Mouse (Mus musculus) ES-Bruce4 (cell line): ENCODE results near the gene Lgalsl.

Source experiments
- CTCF ChIP-seq: IDR thresholded peaks from one replicate; pipeline ENCODE4 v1.8.1; 2011; ENCODE audit warnings: low read depth, low read length
- EP300 ChIP-seq: IDR thresholded peaks from 2 replicates; pipeline ENCODE4 v1.6.1; 2011; ENCODE audit warnings: low read depth, low read length; ENCODE audit not compliant: insufficient read depth
- POLR2A ChIP-seq: IDR thresholded peaks from one replicate; pipeline ENCODE4 v1.8.1; 2011; ENCODE audit warnings: low read length; ENCODE audit not compliant: insufficient read depth

- TF ChIP-seq CTCF (no peak), POLR2A (no peak), EP300 (no peak)
Observed at GRCm38 (mm10) chr11:20823961-20824360, 6.9 kb downstream of the Lgalsl start.
